Mouse (Mus musculus): Measurements from ENCODE around the gene Arr3. TPM values are rescaled to one million over a fixed set of nuclear protein-coding genes. Genes with fewer than 3 reads are reported as not detected.

Arr3 gene
- total and polyA plus RNA-seq, 3 experiments = not detected

- no peaks in the 10 kb centered on the region for H3K27me3 ChIP-seq (replicated peaks)
- no peak overlapping the region for H3K4me2 ChIP-seq (ENCODE audit: insufficient read depth, low read depth, poor library complexity, severe bottlenecking)
- H3K36me3 ChIP-seq (replicated peaks in 1 of 2; ENCODE audit: control insufficient read depth in 1 of 2, insufficient read depth in 1 of 2, low read length in 1 of 2) = peaks cover 8 to 23% of the 10 kb centered on the region in 2 experiments
- H3K9me3 ChIP-seq (replicated peaks; ENCODE audit: low read length) = no peaks in the 10 kb centered on the region
- H3K9ac ChIP-seq (ENCODE audit: insufficient read depth, low read depth) = no peak overlapping the region
- H3K4me1 ChIP-seq (ENCODE audit: control insufficient read depth in 1 of 2, insufficient read depth in 2 of 2) = peaks cover 0 to 18% of the 10 kb centered on the region in 2 experiments; a peak in 2 of 4 replicates
- TF ChIP-seq SIN3A (IDR thresholded peaks at IDR 0.05; ENCODE audit: low read length) (no peak), RAD21 (IDR thresholded peaks at IDR 0.05; ENCODE audit: low read depth, low read length) (no peak), ZNF384 (IDR thresholded peaks at IDR 0.05; ENCODE audit: low read depth, low read length) (no peak), TCF12 (IDR thresholded peaks at IDR 0.05; ENCODE audit: low read depth, low read length) (no peak), ZKSCAN1 (IDR thresholded peaks at IDR 0.05; ENCODE audit: borderline replicate concordance, low read depth, low read length) (no peak), ELF1 (IDR thresholded peaks at IDR 0.05; ENCODE audit: low read depth, low read length) (no peak), POLR2A (IDR thresholded peaks at IDR 0.05; ENCODE audit: low read depth, low read length) (no peak), MAFK (IDR thresholded peaks at IDR 0.05; ENCODE audit: insufficient replicate concordance, low read length) (no peak)
- dilution Hi-C loops (cut with MboI; ENCODE audit: extremely low pct_ligation_motif_present, extremely low pct_unique_long_range_greater_than_20kb, low sequenced_read_pairs) = no loop called here
- no peak overlapping the region for H3K27ac ChIP-seq (ENCODE audit: insufficient read depth, low read depth)
- in situ Hi-C loops (cut with MboI; ENCODE audit: low pct_ligation_motif_present, low pct_unique_long_range_greater_than_20kb, low sequenced_read_pairs) = no loop called here
- no peak for DNase-seq (ENCODE audit: extremely low read depth)
- no peak overlapping the region for H3K4me3 ChIP-seq (replicated peaks in 1 of 3; ENCODE audit: low read depth in 2 of 3, low read length in 2 of 3, poor library complexity in 1 of 3)
- H3K79me2 ChIP-seq (replicated peaks; ENCODE audit: control insufficient read depth, extremely low read depth, insufficient read depth, poor library complexity, severe bottlenecking) = no peaks in the 10 kb centered on the region
These were observed 13.2 kb downstream of the Arr3 start for GRCm38 (mm10) chrX:100618488-100618887.

GRCm38 (mm10) chrX:100621366-100621765, 16.1 kb downstream of the Arr3 start:
- Histone ChIP-seq H3K4me3 (replicated peaks in 1 of 3; ENCODE audit: low read depth in 2 of 3, low read length in 2 of 3, poor library complexity in 1 of 3) (no peak overlapping the region), H3K4me2 (ENCODE audit: insufficient read depth, low read depth, poor library complexity, severe bottlenecking) (no peak overlapping the region), H3K27me3 (replicated peaks) (no peaks in the 10 kb centered on the region), H3K36me3 (replicated peaks in 1 of 2; ENCODE audit: control insufficient read depth in 1 of 2, insufficient read depth in 1 of 2, low read length in 1 of 2) (peaks cover 12 to 34% of the 10 kb centered on the region in 2 experiments), H3K79me2 (replicated peaks; ENCODE audit: control insufficient read depth, extremely low read depth, insufficient read depth, poor library complexity, severe bottlenecking) (peaks cover 7% of the 10 kb centered on the region), H3K9me3 (replicated peaks; ENCODE audit: low read length) (no peaks in the 10 kb centered on the region), H3K27ac (ENCODE audit: insufficient read depth, low read depth) (no peak overlapping the region), H3K4me1 (ENCODE audit: control insufficient read depth in 1 of 2, insufficient read depth in 2 of 2) (peaks cover 0 to 25% of the 10 kb centered on the region in 2 experiments; a peak in 2 of 4 replicates), H3K9ac (ENCODE audit: insufficient read depth, low read depth) (no peak overlapping the region)
- DNase-seq (ENCODE audit: extremely low read depth) = no peak
- TF ChIP-seq CTCF (conservative IDR thresholded peaks at IDR 0.05 in 1 of 2, IDR thresholded peaks at IDR 0.05 in 1 of 2; ENCODE audit: low read depth in 2 of 2, low read length in 2 of 2) (0 out of 4 replicates have a peak, but pooled peaks of 1 of the 2 experiments have one; percentile 6), MAFK (IDR thresholded peaks at IDR 0.05; ENCODE audit: insufficient replicate concordance, low read length) (no peak)
- dilution Hi-C loops (cut with MboI; ENCODE audit: extremely low pct_ligation_motif_present, extremely low pct_unique_long_range_greater_than_20kb, low sequenced_read_pairs) = no loop called here
- in situ Hi-C loops (cut with MboI; ENCODE audit: low pct_ligation_motif_present, low pct_unique_long_range_greater_than_20kb, low sequenced_read_pairs) = no loop called here

- peaks cover 0 to 12% of the 10 kb centered on the region in 2 experiments; a peak in 2 of 4 replicates for H3K4me1 ChIP-seq (ENCODE audit: control insufficient read depth in 1 of 2, insufficient read depth in 2 of 2)
- no peak overlapping the region for H3K9ac ChIP-seq (ENCODE audit: insufficient read depth, low read depth)
- dilution Hi-C loops (cut with MboI; ENCODE audit: extremely low pct_ligation_motif_present, extremely low pct_unique_long_range_greater_than_20kb, low sequenced_read_pairs) = no loop called here
- DNase-seq (ENCODE audit: extremely low read depth) = no peak
- in situ Hi-C loops (cut with MboI; ENCODE audit: low pct_ligation_motif_present, low pct_unique_long_range_greater_than_20kb, low sequenced_read_pairs) = no loop called here
- no peaks in the 10 kb centered on the region for H3K27me3 ChIP-seq (replicated peaks)
- H3K27ac ChIP-seq (ENCODE audit: insufficient read depth, low read depth) = no peak overlapping the region
- no peaks in the 10 kb centered on the region for H3K9me3 ChIP-seq (replicated peaks; ENCODE audit: low read length)
- H3K36me3 ChIP-seq (replicated peaks in 1 of 2; ENCODE audit: control insufficient read depth in 1 of 2, insufficient read depth in 1 of 2, low read length in 1 of 2) = peaks cover 12 to 40% of the 10 kb centered on the region in 2 experiments
- peaks cover 19% of the 10 kb centered on the region for H3K79me2 ChIP-seq (replicated peaks; ENCODE audit: control insufficient read depth, extremely low read depth, insufficient read depth, poor library complexity, severe bottlenecking)
- TF ChIP-seq MYC (IDR thresholded peaks at IDR 0.05; ENCODE audit: low read depth, low read length) = no peak
- TF ChIP-seq JUN (IDR thresholded peaks at IDR 0.05; ENCODE audit: insufficient read depth, low read depth, low read length) = no peak
- TF ChIP-seq RCOR1 (conservative IDR thresholded peaks at IDR 0.05; ENCODE audit: low read depth, low read length) = no peak
- TF ChIP-seq POLR2AphosphoS2 (IDR thresholded peaks at IDR 0.05; ENCODE audit: low read depth, low read length) = no peak
- TF ChIP-seq SMC3 (IDR thresholded peaks at IDR 0.05; ENCODE audit: low read depth, low read length) = no peak
- TF ChIP-seq BHLHE40 (IDR thresholded peaks at IDR 0.05; ENCODE audit: low read depth, low read length) = no peak
- no peak for TF ChIP-seq ELF1 (IDR thresholded peaks at IDR 0.05; ENCODE audit: low read depth, low read length)
- no peak for TF ChIP-seq TCF12 (IDR thresholded peaks at IDR 0.05; ENCODE audit: low read depth, low read length)
- TF ChIP-seq E2F4 (IDR thresholded peaks at IDR 0.05; ENCODE audit: insufficient replicate concordance, low read depth, low read length) = no peak
- TF ChIP-seq CHD1 (IDR thresholded peaks at IDR 0.05; ENCODE audit: low read depth, low read length) = no peak
- TF ChIP-seq KAT2A (IDR thresholded peaks at IDR 0.05; ENCODE audit: insufficient replicate concordance, low read length) = no peak
- TF ChIP-seq MAFK (IDR thresholded peaks at IDR 0.05; ENCODE audit: insufficient replicate concordance, low read length) = no peak
- no peak for TF ChIP-seq TBP (conservative IDR thresholded peaks at IDR 0.05; ENCODE audit: low read depth, low read length)
- TF ChIP-seq NRF1 (IDR thresholded peaks at IDR 0.05; ENCODE audit: low read depth, low read length) = no peak
- no peak for TF ChIP-seq POLR2A (IDR thresholded peaks at IDR 0.05; ENCODE audit: low read depth, low read length)
- no peak for TF ChIP-seq IRF4 (IDR thresholded peaks at IDR 0.05; ENCODE audit: low read depth, low read length)
- no peak for TF ChIP-seq ETS1 (conservative IDR thresholded peaks at IDR 0.05; ENCODE audit: low read depth, low read length)
- no peak for TF ChIP-seq HCFC1 (IDR thresholded peaks at IDR 0.05; ENCODE audit: low read depth, low read length)
- no peak for TF ChIP-seq UBTF (IDR thresholded peaks at IDR 0.05; ENCODE audit: low read depth, low read length)
- TF ChIP-seq ZNF384 (IDR thresholded peaks at IDR 0.05; ENCODE audit: low read depth, low read length) = no peak
- no peak overlapping the region for H3K4me3 ChIP-seq (replicated peaks in 1 of 3; ENCODE audit: low read depth in 2 of 3, low read length in 2 of 3, poor library complexity in 1 of 3)
- no peak overlapping the region for H3K4me2 ChIP-seq (ENCODE audit: insufficient read depth, low read depth, poor library complexity, severe bottlenecking)
These were observed 18.9 kb downstream of the Arr3 start for GRCm38 (mm10) chrX:100624242-100624641.

Data from CH12.LX (cell line).